Mouse (Mus musculus): ENCODE data around the gene Cytl1. TPM values are rescaled to one million over a fixed set of nuclear protein-coding genes. Genes with fewer than 3 reads are reported as not detected.

Cytl1 gene
- polyA plus RNA-seq, 1 experiment from 2014 or later, result 4.4 TPM

GRCm38 (mm10) chr5:37725220-37725886 is 10.0 kb upstream of the Cytl1 start:
- Histone ChIP-seq H3K9ac (no peak overlapping the region), H3K27me3 (no peaks in the 10 kb centered on the region), H3K4me3 (no peak overlapping the region), H3K36me3 (no peaks in the 10 kb centered on the region), H3K4me2 (replicated peaks) (no peak overlapping the region), H3K4me1 (peaks cover 8% of the 10 kb centered on the region; the same call in 1 of the 2 replicates), H3K9me3 (no peaks in the 10 kb centered on the region), H3K27ac (no peak overlapping the region)
- 52% methylated on average over 4 of the region's 4 CpGs for WGBS
- no peak for ATAC-seq (ENCODE audit: insufficient number of reproducible peaks, insufficient read depth, low FRiP score, low TSS enrichment)

- Histone ChIP-seq H3K4me1 (peaks cover 5% of the 10 kb centered on the region), H3K36me3 (no peaks in the 10 kb centered on the region), H3K27me3 (no peaks in the 10 kb centered on the region), H3K9ac (no peak overlapping the region), H3K9me3 (0 out of 2 replicates have a peak, but pooled peaks cover 5% of the 10 kb centered on the region), H3K4me3 (no peak overlapping the region), H3K4me2 (replicated peaks) (no peak overlapping the region), H3K27ac (no peak overlapping the region)
- ATAC-seq (ENCODE audit: insufficient number of reproducible peaks, insufficient read depth, low FRiP score, low TSS enrichment), result no peak
- 87% methylated on average over 2 of the region's 2 CpGs for WGBS
Observed at GRCm38 (mm10) chr5:37730781-37731180, 4.5 kb upstream of the Cytl1 start.

GRCm38 (mm10) chr5:37736213-37736612 is 894 bp downstream of the Cytl1 start:
- no peak for ATAC-seq (ENCODE audit: insufficient number of reproducible peaks, insufficient read depth, low FRiP score, low TSS enrichment)
- H3K4me3 ChIP-seq, result no peak overlapping the region

GRCm38 (mm10) chr5:37743889-37744707 is 8.8 kb downstream of the Cytl1 start:
- H3K36me3 ChIP-seq, result no peaks in the 10 kb centered on the region
- no peak overlapping the region for H3K27ac ChIP-seq

More at GRCm38 (mm10) chr5:37736213-37736612, 894 bp downstream of the Cytl1 start:
- H3K27me3 ChIP-seq, result no peaks in the 10 kb centered on the region
- no peak overlapping the region for H3K4me2 ChIP-seq (replicated peaks)
- H3K4me1 ChIP-seq, result peaks cover 5% of the 10 kb centered on the region
- H3K27ac ChIP-seq, result no peak overlapping the region
- 0 out of 2 replicates have a peak, but pooled peaks cover 5% of the 10 kb centered on the region for H3K9me3 ChIP-seq
- H3K9ac ChIP-seq, result no peak overlapping the region
- H3K36me3 ChIP-seq, result no peaks in the 10 kb centered on the region
- 64% methylated on average over 7 of the region's 7 CpGs for WGBS

GRCm38 (mm10) chr5:37752027-37752967 is 17.0 kb downstream of the Cytl1 start:
- Histone ChIP-seq H3K4me3 (no peak overlapping the region), H3K4me1 (0 out of 2 replicates have a peak, but pooled peaks cover 3% of the 10 kb centered on the region), H3K4me2 (replicated peaks) (no peak overlapping the region), H3K9ac (no peak overlapping the region), H3K27me3 (no peaks in the 10 kb centered on the region), H3K36me3 (no peaks in the 10 kb centered on the region), H3K27ac (no peak overlapping the region), H3K9me3 (no peaks in the 10 kb centered on the region)
- WGBS, result 62% methylated on average over 8 of the region's 8 CpGs
- ATAC-seq (ENCODE audit: insufficient number of reproducible peaks, insufficient read depth, low FRiP score, low TSS enrichment), result peak; percentile 57; the same call in 1 of the 2 replicates

More at GRCm38 (mm10) chr5:37743889-37744707, 8.8 kb downstream of the Cytl1 start:
- no peaks in the 10 kb centered on the region for H3K4me1 ChIP-seq
- 70% methylated on average over 13 of the region's 13 CpGs for WGBS
- no peak overlapping the region for H3K9ac ChIP-seq
- no peaks in the 10 kb centered on the region for H3K9me3 ChIP-seq
- no peak overlapping the region for H3K4me2 ChIP-seq (replicated peaks)
- H3K27me3 ChIP-seq, result no peaks in the 10 kb centered on the region
- no peak overlapping the region for H3K4me3 ChIP-seq
- no peak for ATAC-seq (ENCODE audit: insufficient number of reproducible peaks, insufficient read depth, low FRiP score, low TSS enrichment)

- WGBS, result 84% methylated on average over 7 of the region's 7 CpGs
Observed at GRCm38 (mm10) chr5:37753366-37753765, 18.0 kb downstream of the Cytl1 start.

GRCm38 (mm10) chr5:37762046-37762445 is 26.7 kb downstream of the Cytl1 start:
- 0 out of 2 replicates have a peak, but pooled peaks cover 5% of the 10 kb centered on the region for H3K9me3 ChIP-seq
- H3K27ac ChIP-seq, result no peak overlapping the region
- H3K4me2 ChIP-seq (replicated peaks), result no peak overlapping the region
- ATAC-seq (ENCODE audit: insufficient number of reproducible peaks, insufficient read depth, low FRiP score, low TSS enrichment), result no peak
- no peaks in the 10 kb centered on the region for H3K36me3 ChIP-seq
- no peak overlapping the region for H3K4me3 ChIP-seq
- no peaks in the 10 kb centered on the region for H3K27me3 ChIP-seq
- H3K9ac ChIP-seq, result no peak overlapping the region
- H3K4me1 ChIP-seq, result peaks cover 3% of the 10 kb centered on the region; the same call in 1 of the 2 replicates
- WGBS, result 89% methylated on average over 3 of the region's 3 CpGs

More at GRCm38 (mm10) chr5:37753366-37753765, 18.0 kb downstream of the Cytl1 start:
- Histone ChIP-seq H3K27me3 (no peaks in the 10 kb centered on the region), H3K9me3 (no peaks in the 10 kb centered on the region), H3K4me3 (no peak overlapping the region), H3K27ac (no peak overlapping the region), H3K4me2 (replicated peaks) (no peak overlapping the region), H3K36me3 (no peaks in the 10 kb centered on the region), H3K9ac (no peak overlapping the region), H3K4me1 (0 out of 2 replicates have a peak, but pooled peaks cover 3% of the 10 kb centered on the region)
- ATAC-seq (ENCODE audit: insufficient number of reproducible peaks, insufficient read depth, low FRiP score, low TSS enrichment), result no peak

- WGBS, result 64% methylated on average over 8 of the region's 8 CpGs
- ATAC-seq (ENCODE audit: insufficient number of reproducible peaks, insufficient read depth, low FRiP score, low TSS enrichment), result no peak
- peaks cover 20% of the 10 kb centered on the region; the same call in 1 of the 2 replicates for H3K4me1 ChIP-seq
- 0 out of 2 replicates have a peak, but pooled peaks cover 5% of the 10 kb centered on the region for H3K9me3 ChIP-seq
- H3K27ac ChIP-seq, result no peak overlapping the region
- peaks cover 4% of the 10 kb centered on the region; the same call in 1 of the 2 replicates for H3K27me3 ChIP-seq
- no peak overlapping the region for H3K9ac ChIP-seq
- no peak overlapping the region for H3K4me2 ChIP-seq (replicated peaks)
- no peaks in the 10 kb centered on the region for H3K36me3 ChIP-seq
- no peak overlapping the region for H3K4me3 ChIP-seq
Observed at GRCm38 (mm10) chr5:37765851-37766250, 30.5 kb downstream of the Cytl1 start.

- peaks cover 24% of the 10 kb centered on the region; the same call in 1 of the 2 replicates for H3K4me1 ChIP-seq
- H3K36me3 ChIP-seq, result no peaks in the 10 kb centered on the region
- H3K27me3 ChIP-seq, result peaks cover 4% of the 10 kb centered on the region; the same call in 1 of the 2 replicates
- no peak overlapping the region for H3K4me3 ChIP-seq
- H3K4me2 ChIP-seq (replicated peaks), result no peak overlapping the region
- peaks cover 5% of the 10 kb centered on the region; the same call in 1 of the 2 replicates for H3K9me3 ChIP-seq
- H3K9ac ChIP-seq, result no peak overlapping the region
- ATAC-seq (ENCODE audit: insufficient number of reproducible peaks, insufficient read depth, low FRiP score, low TSS enrichment), result no peak
- peak overlapping the region; percentile 36; the same call in 1 of the 2 replicates for H3K27ac ChIP-seq
- 38% methylated on average over 5 of the region's 5 CpGs for WGBS
Observed at GRCm38 (mm10) chr5:37767231-37767630, 31.9 kb downstream of the Cytl1 start.

GRCm38 (mm10) chr5:37769031-37769430 is 33.7 kb downstream of the Cytl1 start:
- Histone ChIP-seq H3K9ac (no peak overlapping the region), H3K27me3 (peaks cover 4% of the 10 kb centered on the region; the same call in 1 of the 2 replicates), H3K9me3 (no peaks in the 10 kb centered on the region; the same call in 1 of the 2 replicates), H3K4me1 (peaks cover 26% of the 10 kb centered on the region; the same call in 1 of the 2 replicates), H3K4me3 (no peak overlapping the region), H3K27ac (peak overlapping the region; percentile 18; the same call in 1 of the 2 replicates), H3K36me3 (no peaks in the 10 kb centered on the region), H3K4me2 (replicated peaks) (no peak overlapping the region)
- WGBS, result 9% methylated on average over 5 of the region's 5 CpGs
- ATAC-seq (ENCODE audit: insufficient number of reproducible peaks, insufficient read depth, low FRiP score, low TSS enrichment), result no peak
